ENCODE assay signal across 8 mouse cellular contexts in the genomic region with DNA sequence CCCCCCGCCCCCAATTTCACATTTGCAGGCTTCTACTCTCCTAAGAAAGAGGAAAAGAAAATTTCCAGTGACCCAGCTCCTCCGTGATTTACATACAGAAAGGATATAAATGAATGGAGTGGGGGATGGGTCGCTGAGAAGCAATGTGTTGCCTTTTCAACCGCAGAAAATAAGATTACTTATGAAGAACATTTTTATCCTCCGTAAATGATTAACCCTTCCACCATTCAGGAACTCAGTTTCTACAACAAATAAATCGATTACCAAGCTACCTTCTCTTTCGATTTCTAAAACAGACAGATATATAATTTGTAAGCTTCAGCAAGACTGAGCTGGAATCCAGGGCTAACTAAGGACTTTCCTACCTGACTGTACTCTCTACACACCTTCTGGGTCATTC. TPM values are rescaled to one million over a fixed set of nuclear protein-coding genes. Genes with fewer than 3 reads are reported as not detected.
DNase-seq lines count a peak whose midpoint lies in the region; ATAC-seq lines count a peak whose summit lies in the region.

No protein-coding gene starts in this region.

- 5% methylated on average over 7 of the region's 7 CpGs for WGBS in forebrain, embryonic 16.5 days
- 15% methylated on average over 7 of the region's 7 CpGs for WGBS in liver, embryonic 12.5 days (ENCODE audit: insufficient replicate concordance)
- WGBS in stomach, embryonic 16.5 days = 12% methylated on average over 7 of the region's 7 CpGs

- peak overlapping the region; percentile 59 for H3K4me3 ChIP-seq in forebrain, embryonic 16.5 days (replicated peaks; ENCODE audit: low read length)
- H3K4me3 ChIP-seq in liver, embryonic 12.5 days = no peak overlapping the region
- H3K4me3 ChIP-seq in stomach, embryonic 16.5 days (replicated peaks; ENCODE audit: low read length) = peak overlapping the region; percentile 41

- peaks cover 4% of the 10 kb centered on the region for H3K27me3 ChIP-seq in forebrain, embryonic 16.5 days (replicated peaks; ENCODE audit: control insufficient read depth, insufficient read depth, low read length)
- H3K27me3 ChIP-seq in liver, embryonic 12.5 days (replicated peaks) = peaks cover 41% of the 10 kb centered on the region
- peaks cover 11% of the 10 kb centered on the region; the same call in 1 of the 2 replicates for H3K27me3 ChIP-seq in stomach, embryonic 16.5 days (ENCODE audit: control insufficient read depth, insufficient read depth, low read length)

- DNase-seq in 3134 (ENCODE audit: extremely low read depth, insufficient read length, low spot score) = peak; percentile 48
- peak; percentile 33 for DNase-seq in 3T3-L1 (ENCODE audit: low read depth, low spot score)
- DNase-seq in adrenal gland, postnatal 25 days = no peak
- no peak for DNase-seq in heart, postnatal 4 days
- DNase-seq in gastrocnemius, postnatal 25 days = no peak

- ATAC-seq in forebrain, embryonic 16.5 days = 0 out of 2 replicates have a peak, but pooled peaks have one; percentile 5
- no peak for ATAC-seq in liver, embryonic 12.5 days
- no peak for ATAC-seq in stomach, embryonic 16.5 days (ENCODE audit: insufficient read depth, low FRiP score)

- peak overlapping the region; percentile 69 for H3K9ac ChIP-seq in forebrain, embryonic 16.5 days (replicated peaks; ENCODE audit: low read depth, low read length)
- H3K9ac ChIP-seq in liver, embryonic 12.5 days = no peak overlapping the region
- no peak overlapping the region for H3K9ac ChIP-seq in stomach, embryonic 16.5 days (ENCODE audit: low read length)

- peaks cover 7% of the 10 kb centered on the region for H3K4me1 ChIP-seq in forebrain, embryonic 16.5 days (replicated peaks; ENCODE audit: control insufficient read depth, insufficient read depth, low read length)
- no peaks in the 10 kb centered on the region for H3K4me1 ChIP-seq in liver, embryonic 12.5 days
- no peaks in the 10 kb centered on the region for H3K4me1 ChIP-seq in stomach, embryonic 16.5 days (ENCODE audit: control insufficient read depth, insufficient read depth, low read length)

- peak overlapping the region; percentile 85 for H3K4me2 ChIP-seq in forebrain, embryonic 16.5 days (ENCODE audit: low read length)
- H3K4me2 ChIP-seq in liver, embryonic 12.5 days = peak overlapping the region; percentile 45
- peak overlapping the region; percentile 56 for H3K4me2 ChIP-seq in stomach, embryonic 16.5 days (ENCODE audit: low read depth, low read length)

- H3K27ac ChIP-seq in forebrain, embryonic 16.5 days (ENCODE audit: low read length) = no peak overlapping the region
- H3K27ac ChIP-seq in liver, embryonic 12.5 days = no peak overlapping the region
- H3K27ac ChIP-seq in stomach, embryonic 16.5 days (ENCODE audit: low read length) = no peak overlapping the region

- H3K9me3 ChIP-seq in forebrain, embryonic 16.5 days (ENCODE audit: control insufficient read depth, low read length) = no peaks in the 10 kb centered on the region
- no peaks in the 10 kb centered on the region for H3K9me3 ChIP-seq in liver, embryonic 12.5 days (replicated peaks)
- no peaks in the 10 kb centered on the region for H3K9me3 ChIP-seq in stomach, embryonic 16.5 days (replicated peaks; ENCODE audit: control insufficient read depth, low read length)

- H3K36me3 ChIP-seq in forebrain, embryonic 16.5 days (ENCODE audit: control insufficient read depth, insufficient read depth) = no peaks in the 10 kb centered on the region
- no peaks in the 10 kb centered on the region for H3K36me3 ChIP-seq in liver, embryonic 12.5 days
- H3K36me3 ChIP-seq in stomach, embryonic 16.5 days (ENCODE audit: control insufficient read depth, insufficient read depth, low read length) = no peaks in the 10 kb centered on the region

RNA-seq across cellular contexts. Expression of gene Brinp3, which starts 0.3 kb away (rescaled TPM):
- polyA plus RNA-seq in forebrain, embryonic 16.5 days (2015; fragmentation: Nextera tagmentation; extraction: Ambion mirVana) = 10.2 and 15.9 TPM in 2 replicates
- polyA plus RNA-seq in liver, embryonic 12.5 days (2016; fragmentation: Nextera tagmentation; extraction: Ambion mirVana) = 0.19 TPM in 1 of 2 replicates, not detected in the other
- 1.7 and 2.1 TPM in 2 replicates for polyA plus RNA-seq in stomach, embryonic 16.5 days (2015; fragmentation: Nextera tagmentation; extraction: Ambion mirVana)
- total RNA-seq in adrenal gland, postnatal 25 days (2021) = not detected in 2 replicates
- total RNA-seq in heart, postnatal 4 days (2021) = not detected
- total RNA-seq in gastrocnemius, postnatal 25 days (2021) = not detected

Comparison
In these comparisons a context has a peak if more than half of its experiments do, and no peak if none do; other contexts are left out.
1. DNase-seq: peak in 3134 (single experiment) and 3T3-L1 (single experiment); none in adrenal gland, postnatal 25 days (single experiment), heart, postnatal 4 days (single experiment) and gastrocnemius, postnatal 25 days (single experiment).
2. Peak in every context shown above with its lines, with median percentiles within 50 percentile points of each other: H3K4me2 ChIP-seq.